Mouse (Mus musculus): ENCODE measurements around the gene Lamb3.

DNA sequence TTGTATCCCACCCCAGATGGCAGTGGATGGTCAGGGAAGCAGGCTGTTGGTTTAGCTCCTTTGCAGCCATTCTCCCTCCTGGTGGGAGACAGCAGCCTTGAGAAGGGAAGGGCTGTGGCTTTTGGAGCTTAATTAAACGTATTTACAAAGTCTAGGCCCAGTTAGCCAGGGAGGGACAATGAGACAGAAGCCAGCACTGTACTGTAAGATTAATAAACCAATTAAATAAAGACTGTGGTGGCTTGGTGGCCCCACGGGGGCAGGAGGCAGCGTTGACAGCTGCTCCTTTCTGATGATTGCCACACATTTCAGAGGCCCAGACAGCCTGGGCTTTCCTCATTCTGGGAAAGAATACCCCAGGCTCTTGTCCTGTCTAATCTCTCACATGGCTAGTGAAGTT lies 182.0 kb downstream of the Lamb3 start:
- TF ChIP-seq CTCF (IDR thresholded peaks at IDR 0.05; ENCODE audit: extremely low read depth, insufficient read depth, insufficient read length, insufficient replicate concordance) (no peak), POLR2A (IDR thresholded peaks at IDR 0.05; ENCODE audit: low read depth, low read length) (no peak)

Data from spleen, adult 2 months (tissue).